Mouse (Mus musculus) stomach, postnatal 0 days (tissue): Measurements from ENCODE around the gene Slf2. TPM values are rescaled to one million over a fixed set of nuclear protein-coding genes. Genes with fewer than 3 reads are reported as not detected.

Source experiments
- ATAC-seq: fragments of 200-750 bp; cut with Nextera tagmentation; 2 replicates; pipeline ENCODE4 v1.8.0; 2017; ENCODE audit not compliant: low FRiP score, low TSS enrichment
- DNase-seq: peaks from one replicate; pipeline ENCODE4 v3.0.0-alpha.2; 2016; ENCODE audit warnings: low spot score
- H3K27ac ChIP-seq: fragments of 300-500 bp; sonication (generic); replicated peaks from 2 replicates; pipeline ENCODE4 v1.5.1; 2014; ENCODE audit warnings: mild to moderate bottlenecking, control low read depth
- H3K27me3 ChIP-seq: fragments of 300-500 bp; sonication (generic); 2 replicates; pipeline ENCODE4 v1.6.1; 2014; ENCODE audit warnings: low read length; ENCODE audit not compliant: control insufficient read depth, insufficient read depth
- H3K36me3 ChIP-seq: fragments of 300-500 bp; sonication (generic); 2 replicates; pipeline ENCODE4 v1.6.1; 2014; ENCODE audit warnings: low read length, mixed read lengths; ENCODE audit not compliant: control insufficient read depth, insufficient read depth
- H3K4me1 ChIP-seq: fragments of 300-500 bp; sonication (generic); replicated peaks from 2 replicates; pipeline ENCODE4 v1.6.1; 2014; ENCODE audit warnings: antibody characterized with exemption; ENCODE audit not compliant: control insufficient read depth, insufficient read depth
- H3K4me2 ChIP-seq: fragments of 300-500 bp; sonication (generic); replicated peaks from 2 replicates; pipeline ENCODE4 v1.6.1; 2014; ENCODE audit warnings: low read depth, mild to moderate bottlenecking, control low read depth, moderate library complexity
- H3K4me3 ChIP-seq: fragments of 300-500 bp; sonication (generic); 2 replicates; pipeline ENCODE4 v1.5.1; 2014; ENCODE audit warnings: low read depth, low read length, control low read depth
- H3K9ac ChIP-seq: fragments of 300-500 bp; sonication (generic); 2 replicates; pipeline ENCODE4 v1.6.1; 2014; ENCODE audit warnings: mild to moderate bottlenecking, low read length, control low read depth, mixed read lengths
- H3K9me3 ChIP-seq: fragments of 300-500 bp; sonication (generic); 2 replicates; pipeline ENCODE4 v1.6.1; 2016; ENCODE audit warnings: low read length; ENCODE audit not compliant: control insufficient read depth
- CTCF ChIP-seq: IDR thresholded peaks from 2 replicates; pipeline ENCODE4 v1.5.1; 2016; ENCODE audit warnings: antibody characterized with exemption, low read depth, mild to moderate bottlenecking, moderate library complexity
- EP300 ChIP-seq: optimal IDR thresholded peaks from 2 replicates; pipeline ENCODE3; 2016; ENCODE audit warnings: antibody characterized with exemption
- WGBS: fragments of 180-500 bp; shearing (Covaris S2); extraction: QIAGEN DNeasy Blood & Tissue Kit; methylation state at CpG from one replicate; pipeline ENCODE4 v1.1.7; 2014; 5-methylcytosine and 5-hydroxymethylcytosine counted together
- polyA plus RNA-seq: library from polyadenylated mRNA; unstranded; fragments of >200 nt; fragmentation: Nextera tagmentation; extraction: Ambion mirVana; gene quantifications from 2 replicates; pipeline ENCODE4 v1.2.1, GENCODE M21; 2015

Gene Slf2
- polyA plus RNA-seq, 1 experiment from 2014 or later = 9.3 TPM

DNA sequence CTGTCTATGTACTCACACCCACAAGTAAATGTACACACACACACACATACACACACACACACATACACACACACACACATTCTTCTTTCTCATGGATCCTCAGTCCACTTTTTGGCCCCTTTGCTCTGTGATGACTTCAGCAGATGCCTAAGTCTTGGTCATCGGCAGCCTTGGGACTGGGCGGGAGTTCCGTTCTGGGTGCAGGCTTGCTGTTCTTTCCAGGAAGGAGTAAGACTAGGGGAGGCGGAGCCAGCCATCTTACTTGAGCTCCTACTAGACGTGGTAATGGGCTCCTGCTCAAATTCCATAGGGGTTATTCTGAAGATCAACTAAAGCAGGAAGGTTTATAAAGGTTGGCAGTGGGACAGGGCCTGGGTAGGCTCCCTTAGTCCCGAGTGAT lies 89.4 kb downstream of the Slf2 start:
- Histone ChIP-seq H3K27me3 (no peaks in the 10 kb centered on the region), H3K9me3 (no peaks in the 10 kb centered on the region), H3K4me1 (peaks cover 2% of the 10 kb centered on the region), H3K27ac (peak overlapping the region; percentile 58), H3K4me2 (peak overlapping the region; percentile 43), H3K36me3 (peaks cover 12% of the 10 kb centered on the region), H3K4me3 (no peak overlapping the region; the same call in none of the 2 replicates), H3K9ac (peak overlapping the region; percentile 48)
- 31% methylated on average over 6 of the region's 6 CpGs for WGBS
- 0 out of 2 replicates have a peak, but pooled peaks have one; percentile 6 for ATAC-seq
- DNase-seq = peak; percentile 66
- TF ChIP-seq CTCF = no peak
- TF ChIP-seq EP300 = no peak

DNA sequence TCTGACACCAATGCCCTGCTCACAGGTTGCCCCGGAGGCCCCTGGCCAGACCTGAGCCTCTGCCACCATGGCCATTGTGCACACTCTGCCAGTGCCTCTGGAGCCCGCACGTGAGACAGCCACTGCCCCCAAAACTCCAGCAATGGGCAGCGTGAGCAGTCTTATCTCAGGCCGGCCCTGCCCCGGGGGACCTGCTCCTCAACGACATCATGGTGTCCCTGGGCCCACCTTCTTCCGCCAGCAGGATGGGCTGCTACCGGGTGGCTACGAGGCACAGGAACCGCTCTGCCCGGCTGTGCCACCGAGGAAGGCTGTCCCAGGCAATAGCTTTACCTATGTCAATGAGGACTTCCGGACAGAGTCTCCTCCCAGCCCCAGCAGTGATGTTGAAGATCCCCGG lies 90.4 kb downstream of the Slf2 start:
- Histone ChIP-seq H3K4me2 (peak overlapping the region; percentile 43; the same call in 1 of the 2 replicates), H3K9ac (peak overlapping the region; percentile 48), H3K9me3 (no peaks in the 10 kb centered on the region), H3K4me1 (peaks cover 2% of the 10 kb centered on the region), H3K27me3 (no peaks in the 10 kb centered on the region), H3K4me3 (peak overlapping the region; percentile 4; the same call in 1 of the 2 replicates), H3K27ac (no peak overlapping the region), H3K36me3 (peaks cover 19% of the 10 kb centered on the region)
- no peak for ATAC-seq
- WGBS = 76% methylated on average over 15 of the region's 15 CpGs
- TF ChIP-seq EP300 (no peak), CTCF (no peak)
- DNase-seq = no peak

DNA sequence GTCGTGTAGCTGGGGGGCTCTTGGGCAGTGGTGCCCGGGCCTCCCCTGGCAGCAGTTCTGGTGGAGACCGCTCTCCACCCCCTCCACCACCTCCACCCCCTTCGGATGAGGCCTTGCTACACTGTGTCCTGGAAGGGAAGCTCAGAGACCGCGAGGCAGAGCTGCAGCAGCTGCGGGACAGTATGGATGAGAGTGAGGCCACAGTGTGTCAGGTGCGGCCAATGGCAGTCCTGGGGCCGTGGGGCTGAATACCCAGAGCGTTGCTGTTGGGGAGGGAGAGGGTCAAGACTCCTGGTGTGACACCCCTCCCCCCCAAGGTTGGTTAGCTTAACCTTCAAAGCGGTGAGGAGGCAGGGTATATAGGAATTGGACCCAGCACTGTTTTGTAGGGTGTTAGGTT lies 93.0 kb downstream of the Slf2 start:
- Histone ChIP-seq H3K36me3 (peaks cover 28% of the 10 kb centered on the region), H3K9me3 (no peaks in the 10 kb centered on the region), H3K4me1 (peaks cover 2% of the 10 kb centered on the region; the same call in 1 of the 2 replicates), H3K9ac (no peak overlapping the region), H3K27me3 (no peaks in the 10 kb centered on the region), H3K4me3 (no peak overlapping the region), H3K4me2 (no peak overlapping the region), H3K27ac (no peak overlapping the region)
- 78% methylated on average over 11 of the region's 11 CpGs for WGBS
- ATAC-seq (no peak), DNase-seq (no peak)
- TF ChIP-seq EP300 (no peak), CTCF (no peak)

DNA sequence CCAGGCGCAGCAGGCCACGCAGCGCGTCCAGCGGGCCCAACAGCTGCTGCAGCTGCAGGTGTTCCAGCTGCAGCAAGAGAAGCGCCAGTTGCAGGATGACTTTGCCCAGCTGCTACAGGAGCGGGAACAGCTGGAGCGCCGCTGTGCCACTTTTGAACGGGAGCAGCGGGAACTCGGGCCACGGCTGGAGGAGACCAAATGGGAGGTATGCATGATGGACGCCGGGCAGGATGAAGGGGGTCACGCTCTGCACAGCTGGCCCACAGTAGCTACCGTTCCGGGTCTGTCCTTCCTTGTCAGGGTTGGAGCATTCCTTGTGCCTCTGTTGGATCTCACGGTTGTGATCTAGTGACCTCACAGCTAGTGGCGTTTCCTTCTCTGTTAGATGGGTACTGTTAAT lies 93.8 kb downstream of the Slf2 start:
- Histone ChIP-seq H3K27me3 (no peaks in the 10 kb centered on the region), H3K4me2 (no peak overlapping the region), H3K27ac (no peak overlapping the region), H3K9ac (no peak overlapping the region), H3K4me1 (peaks cover 2% of the 10 kb centered on the region; the same call in 1 of the 2 replicates), H3K4me3 (no peak overlapping the region), H3K9me3 (no peaks in the 10 kb centered on the region), H3K36me3 (peaks cover 28% of the 10 kb centered on the region)
- DNase-seq = no peak
- TF ChIP-seq EP300 (no peak), CTCF (no peak)
- 83% methylated on average over 20 of the region's 20 CpGs for WGBS
- no peak for ATAC-seq

DNA sequence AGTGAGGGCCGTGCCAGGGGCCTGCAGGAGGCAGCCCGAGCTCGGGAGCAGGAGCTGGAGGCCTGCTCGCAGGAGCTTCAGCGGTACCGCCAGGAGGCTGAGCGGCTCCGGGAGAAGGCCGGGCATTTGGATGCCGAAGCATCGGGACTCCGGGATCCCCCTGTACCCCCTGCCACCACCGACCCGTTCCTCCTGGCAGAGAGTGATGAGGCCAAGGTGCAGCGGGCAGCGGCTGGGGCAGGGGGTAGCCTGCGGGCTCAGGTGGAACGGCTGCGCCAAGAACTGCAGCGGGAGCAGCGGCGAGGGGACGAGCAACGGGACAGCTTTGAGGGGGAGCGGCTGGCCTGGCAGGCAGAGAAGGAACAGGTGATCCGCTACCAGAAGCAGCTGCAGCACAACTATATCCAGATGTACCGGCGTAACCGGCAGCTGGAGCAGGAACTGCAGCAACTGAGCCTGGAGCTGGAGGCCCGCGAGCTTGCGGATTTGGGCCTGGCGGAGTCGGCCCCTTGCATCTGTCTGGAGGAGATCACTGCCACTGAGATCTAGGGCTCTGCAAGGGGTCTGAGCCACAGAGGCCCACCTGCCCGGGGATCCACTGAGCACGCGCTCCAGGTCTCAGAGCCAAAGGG lies 95.1 kb downstream of the Slf2 start:
- Histone ChIP-seq H3K36me3 (peaks cover 28% of the 10 kb centered on the region), H3K9me3 (no peaks in the 10 kb centered on the region), H3K4me1 (peaks cover 6% of the 10 kb centered on the region), H3K27ac (no peak overlapping the region; the same call in 1 of the 2 replicates), H3K4me2 (no peak overlapping the region), H3K4me3 (no peak overlapping the region), H3K9ac (no peak overlapping the region), H3K27me3 (no peaks in the 10 kb centered on the region)
- ATAC-seq (no peak), DNase-seq (no peak)
- WGBS = 87% methylated on average over 37 of the region's 37 CpGs
- no peak for TF ChIP-seq CTCF
- TF ChIP-seq EP300 = no peak

DNA sequence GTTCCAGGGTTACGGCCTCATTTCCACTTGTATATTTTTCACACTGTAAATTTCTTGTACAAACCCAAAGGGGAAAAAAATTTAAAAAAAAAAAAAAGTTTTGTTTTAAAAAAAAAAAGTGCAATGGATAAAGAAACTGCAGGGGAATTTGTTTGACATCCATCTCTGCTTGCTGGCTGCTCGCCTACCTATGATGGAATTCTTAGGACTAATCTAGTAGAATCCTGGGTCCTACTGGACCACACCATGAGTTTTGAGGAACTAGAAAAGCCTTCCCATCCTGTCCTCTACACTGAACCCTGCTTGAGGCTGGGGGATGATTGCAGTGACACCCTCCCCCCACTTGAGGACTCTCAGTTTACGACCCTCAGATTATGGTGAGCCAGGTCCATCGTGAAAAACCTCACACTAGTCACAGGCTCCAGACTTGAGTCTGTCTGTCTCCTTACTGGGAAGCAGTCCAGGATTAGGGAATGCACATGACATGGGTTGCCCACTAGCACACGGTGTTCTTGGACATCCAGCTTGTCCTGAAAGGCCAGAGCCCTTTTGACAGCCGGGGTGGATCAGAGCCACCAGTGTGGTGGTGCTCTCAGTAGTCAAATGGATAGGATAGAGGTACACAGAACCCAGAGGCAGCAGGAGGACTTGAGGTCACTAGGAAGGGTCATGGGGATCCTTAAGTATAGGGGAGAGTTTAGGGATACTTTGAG lies 96.2 kb downstream of the Slf2 start:
- no peak overlapping the region for H3K9ac ChIP-seq
- ATAC-seq (no peak), DNase-seq (no peak)
- WGBS = 58% methylated on average over 6 of the region's 6 CpGs
- peaks cover 28% of the 10 kb centered on the region for H3K36me3 ChIP-seq
- no peak overlapping the region for H3K4me2 ChIP-seq
- H3K4me1 ChIP-seq = peaks cover 10% of the 10 kb centered on the region
- no peaks in the 10 kb centered on the region for H3K9me3 ChIP-seq
- peak overlapping the region; percentile 13; the same call in 1 of the 2 replicates for H3K27ac ChIP-seq
- TF ChIP-seq EP300 (no peak), CTCF (no peak)
- H3K27me3 ChIP-seq = no peaks in the 10 kb centered on the region
- H3K4me3 ChIP-seq = no peak overlapping the region
